Mouse (Mus musculus) CH12.LX (cell line): Measurements from ENCODE around the gene Bud23. TPM values are rescaled to one million over a fixed set of nuclear protein-coding genes. Genes with fewer than 3 reads are reported as not detected.

Experiments used
- DNase-seq: peaks from one replicate; pipeline ENCODE4 v3.0.0-alpha.2; 2013; ENCODE audit errors: extremely low read depth
- H3K27ac ChIP-seq: 2 replicates; pipeline ENCODE4 v1.5.1; 2012; ENCODE audit warnings: low read depth, mild to moderate bottlenecking, control low read depth, moderate library complexity; ENCODE audit not compliant: insufficient read depth
- H3K27me3 ChIP-seq: replicated peaks from 2 replicates; pipeline ENCODE3; 2012; ENCODE audit warnings: inconsistent platforms
- H3K36me3 ChIP-seq, 2 experiments: replicated peaks in 1 of 2; 2 replicates each; pipeline versions ENCODE3 to v1.6.1; 2012; ENCODE audit warnings: inconsistent platforms in 1 of 2, low read length in 1 of 2, mild to moderate bottlenecking in 1 of 2, mixed read lengths in 1 of 2, moderate library complexity in 1 of 2; ENCODE audit not compliant: control insufficient read depth in 1 of 2, insufficient read depth in 1 of 2
- H3K4me1 ChIP-seq, 2 experiments: 2 replicates each; pipeline ENCODE4 v1.6.1; 2012; ENCODE audit warnings: inconsistent platforms in 1 of 2, moderate library complexity in 1 of 2; ENCODE audit not compliant: insufficient read depth in 2 of 2, control insufficient read depth in 1 of 2
- H3K4me2 ChIP-seq: 2 replicates; pipeline ENCODE4 v1.6.1; 2012; ENCODE audit warnings: low read depth, mild to moderate bottlenecking, control low read depth; ENCODE audit not compliant: poor library complexity, insufficient read depth, severe bottlenecking
- H3K4me3 ChIP-seq, 3 experiments: fragments of 150-350 bp in 1 of 3; sonication (generic) in 1 of 3; replicated peaks in 1 of 3; 2 replicates each; pipeline versions ENCODE3 to v1.5.1; 2011 to 2012; ENCODE audit warnings: low read depth in 2 of 3, low read length in 2 of 3, mild to moderate bottlenecking in 2 of 3, moderate library complexity in 2 of 3, control low read depth in 1 of 3, improper control_type of control experiment in 1 of 3, inconsistent platforms in 1 of 3, mixed read lengths in 1 of 3; ENCODE audit not compliant: poor library complexity in 1 of 3
- H3K79me2 ChIP-seq: replicated peaks from 2 replicates; pipeline ENCODE4 v1.6.1; 2012; ENCODE audit warnings: mild to moderate bottlenecking, moderate library complexity; ENCODE audit not compliant: control insufficient read depth, poor library complexity, insufficient read depth, severe bottlenecking; ENCODE audit errors: extremely low read depth
- H3K9ac ChIP-seq: 2 replicates; pipeline ENCODE4 v1.6.1; 2012; ENCODE audit warnings: low read depth, mild to moderate bottlenecking, control low read depth, moderate library complexity; ENCODE audit not compliant: insufficient read depth
- H3K9me3 ChIP-seq: replicated peaks from 2 replicates; pipeline ENCODE3; 2012; ENCODE audit warnings: low read length, inconsistent platforms, mixed read lengths
- BHLHE40 ChIP-seq: IDR thresholded peaks from 2 replicates; pipeline ENCODE4 v1.6.1; 2011; ENCODE audit warnings: mild to moderate bottlenecking, low read depth, low read length, improper control_type of control experiment
- CHD1 ChIP-seq: IDR thresholded peaks from 2 replicates; pipeline ENCODE4 v1.6.1; 2012; ENCODE audit warnings: low read depth, low read length, improper control_type of control experiment, inconsistent platforms
- CHD2 ChIP-seq: IDR thresholded peaks from 2 replicates; pipeline ENCODE4 v1.6.1; 2011; ENCODE audit warnings: low read length, improper control_type of control experiment
- E2F4 ChIP-seq: IDR thresholded peaks from 2 replicates; pipeline ENCODE4 v1.6.1; 2011; ENCODE audit warnings: low read depth, low read length, improper control_type of control experiment; ENCODE audit not compliant: insufficient replicate concordance
- ELF1 ChIP-seq: IDR thresholded peaks from 2 replicates; pipeline ENCODE4 v1.6.1; 2014; ENCODE audit warnings: low read depth, mild to moderate bottlenecking, inconsistent platforms, low read length, improper control_type of control experiment
- ETS1 ChIP-seq: conservative IDR thresholded peaks from 2 replicates; pipeline ENCODE4 v1.6.1; 2012; ENCODE audit warnings: low read depth, mild to moderate bottlenecking, inconsistent platforms, low read length, improper control_type of control experiment, moderate library complexity
- GABPA ChIP-seq: IDR thresholded peaks from 2 replicates; pipeline ENCODE4 v1.6.1; 2012; ENCODE audit warnings: low read depth, low read length, improper control_type of control experiment, inconsistent platforms; ENCODE audit not compliant: insufficient replicate concordance
- HCFC1 ChIP-seq: IDR thresholded peaks from 2 replicates; pipeline ENCODE4 v1.6.1; 2012; ENCODE audit warnings: low read depth, mild to moderate bottlenecking, inconsistent platforms, low read length, improper control_type of control experiment
- JUN ChIP-seq: IDR thresholded peaks from 2 replicates; pipeline ENCODE4 v1.6.1; 2011; ENCODE audit warnings: low read depth, mild to moderate bottlenecking, low read length, improper control_type of control experiment, moderate library complexity; ENCODE audit not compliant: insufficient read depth
- JUND ChIP-seq: conservative IDR thresholded peaks from 2 replicates; pipeline ENCODE4 v1.6.1; 2011; ENCODE audit warnings: low read depth, low read length, improper control_type of control experiment
- KAT2A ChIP-seq: IDR thresholded peaks from 2 replicates; pipeline ENCODE4 v1.6.1; 2012; ENCODE audit warnings: low read length, improper control_type of control experiment, inconsistent platforms; ENCODE audit not compliant: insufficient replicate concordance
- MAFK ChIP-seq: IDR thresholded peaks from 2 replicates; pipeline ENCODE4 v1.6.1; 2011; ENCODE audit warnings: low read length, improper control_type of control experiment; ENCODE audit not compliant: insufficient replicate concordance
- MAZ ChIP-seq: IDR thresholded peaks from 2 replicates; pipeline ENCODE4 v1.6.1; 2012; ENCODE audit warnings: low read depth, mild to moderate bottlenecking, inconsistent platforms, low read length, improper control_type of control experiment, moderate library complexity
- MEF2A ChIP-seq: IDR thresholded peaks from 2 replicates; pipeline ENCODE4 v1.6.1; 2014; ENCODE audit warnings: low read depth, mild to moderate bottlenecking, inconsistent platforms, low read length, improper control_type of control experiment, borderline replicate concordance
- MYC ChIP-seq: IDR thresholded peaks from 2 replicates; pipeline ENCODE4 v1.6.1; 2011; ENCODE audit warnings: low read depth, mild to moderate bottlenecking, improper control_type of control experiment, low read length
- NELFE ChIP-seq: IDR thresholded peaks from 2 replicates; pipeline ENCODE4 v1.6.1; 2011; ENCODE audit warnings: low read depth, low read length, improper control_type of control experiment
- NRF1 ChIP-seq: IDR thresholded peaks from 2 replicates; pipeline ENCODE4 v1.6.1; 2014; ENCODE audit warnings: low read depth, mild to moderate bottlenecking, inconsistent platforms, low read length, improper control_type of control experiment, moderate library complexity
- POLR2A ChIP-seq: IDR thresholded peaks from 2 replicates; pipeline ENCODE4 v1.6.1; 2011; ENCODE audit warnings: low read depth, mild to moderate bottlenecking, improper control_type of control experiment, low read length
- POLR2AphosphoS2 ChIP-seq: IDR thresholded peaks from 2 replicates; pipeline ENCODE4 v1.6.1; 2011; ENCODE audit warnings: low read depth, low read length, improper control_type of control experiment
- RAD21 ChIP-seq: IDR thresholded peaks from 2 replicates; pipeline ENCODE4 v1.6.1; 2011; ENCODE audit warnings: low read depth, mild to moderate bottlenecking, low read length, improper control_type of control experiment, moderate library complexity
- SMC3 ChIP-seq: IDR thresholded peaks from 2 replicates; pipeline ENCODE4 v1.6.1; 2011; ENCODE audit warnings: low read depth, low read length, improper control_type of control experiment
- TBP ChIP-seq: conservative IDR thresholded peaks from 2 replicates; pipeline ENCODE4 v1.6.1; 2011; ENCODE audit warnings: low read depth, low read length, improper control_type of control experiment
- TCF12 ChIP-seq: IDR thresholded peaks from 2 replicates; pipeline ENCODE4 v1.6.1; 2014; ENCODE audit warnings: low read depth, mild to moderate bottlenecking, inconsistent platforms, low read length, improper control_type of control experiment
- USF1 ChIP-seq: IDR thresholded peaks from 2 replicates; pipeline ENCODE4 v1.6.1; 2014; ENCODE audit warnings: low read depth, mild to moderate bottlenecking, inconsistent platforms, low read length, improper control_type of control experiment
- USF2 ChIP-seq: conservative IDR thresholded peaks from 2 replicates; pipeline ENCODE4 v1.6.1; 2011; ENCODE audit warnings: low read depth, low read length, improper control_type of control experiment
- ZC3H11A ChIP-seq: IDR thresholded peaks from 2 replicates; pipeline ENCODE4 v1.6.1; 2012; ENCODE audit warnings: low read depth, mild to moderate bottlenecking, inconsistent platforms, low read length, improper control_type of control experiment
- ZNF384 ChIP-seq: IDR thresholded peaks from 2 replicates; pipeline ENCODE4 v1.6.1; 2012; ENCODE audit warnings: low read depth, low read length, improper control_type of control experiment, inconsistent platforms
- dilution Hi-C: fragments of 300-500 bp; cut with MboI; formaldehyde crosslinking; loops from 2 replicates; pipeline ENCODE4 v1.14.3; 2020; ENCODE audit warnings: low sequenced_read_pairs; ENCODE audit not compliant: extremely low pct_unique_long_range_greater_than_20kb, extremely low pct_ligation_motif_present
- in situ Hi-C: fragments of 300-500 bp; cut with MboI; formaldehyde crosslinking; loops from 3 replicates; pipeline ENCODE4 v1.14.3; 2019; ENCODE audit warnings: low sequenced_read_pairs, low pct_ligation_motif_present, low pct_unique_long_range_greater_than_20kb, mixed read lengths
- polyA plus RNA-seq: library from polyadenylated mRNA; unstranded; fragments of >175 nt; gene quantifications from 2 replicates; pipeline ENCODE4 v1.2.1, GENCODE M21; 2012; ENCODE audit warnings: low read depth; ENCODE audit not compliant: insufficient read length
- total RNA-seq, 2 experiments: library from RNA; depleted of rRNA; stranded (reverse); fragments of 300-350 nt in 1 of 2; fragments of >200 nt in 1 of 2; gene quantifications; 2 replicates each; pipeline ENCODE4 v1.2.3; 2012 to 2014

The Bud23 gene
- total and polyA plus RNA-seq, 3 experiments = 60.7 to 118 (median 62.1) TPM

DNA sequence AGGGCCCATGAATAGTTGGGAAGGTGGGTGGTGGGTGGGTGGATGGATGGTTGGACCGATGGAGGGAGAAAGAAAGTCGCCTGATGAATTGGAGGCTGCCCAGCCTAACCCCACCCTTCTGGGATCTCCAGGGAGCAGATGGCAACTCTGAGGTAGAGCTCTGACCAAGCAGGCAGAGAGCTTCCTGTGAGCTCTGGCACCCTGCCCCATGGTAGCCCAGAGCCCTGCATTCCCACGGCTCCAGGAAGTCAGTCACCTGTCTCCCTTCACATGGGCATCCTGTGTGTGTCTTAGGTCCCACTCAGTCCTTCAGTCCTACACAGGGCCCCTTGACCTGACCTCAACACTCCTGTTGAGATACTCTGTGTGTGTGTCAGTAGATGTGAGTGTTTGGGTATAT is 26.8 kb downstream of the Bud23 start:
- peaks cover 0 to 49% of the 10 kb centered on the region in 2 experiments for H3K36me3 ChIP-seq
- in situ Hi-C loops (no loop called here), dilution Hi-C loops (no loop called here)
- no peaks in the 10 kb centered on the region for H3K79me2 ChIP-seq
- TF ChIP-seq ZNF384 (no peak), JUND (no peak), HCFC1 (no peak), CHD1 (no peak), RAD21 (no peak), SMC3 (no peak), MEF2A (no peak), TCF12 (no peak), JUN (no peak), TBP (no peak), KAT2A (no peak), ZC3H11A (no peak), CHD2 (no peak), ETS1 (no peak), POLR2AphosphoS2 (no peak), GABPA (no peak), NELFE (no peak), E2F4 (no peak)
- H3K9me3 ChIP-seq = peaks cover 7% of the 10 kb centered on the region
- H3K4me1 ChIP-seq = 0 out of 4 replicates have a peak, but pooled peaks cover 0 to 2% of the 10 kb centered on the region in 2 experiments
- no peaks in the 10 kb centered on the region for H3K27me3 ChIP-seq
- no peak overlapping the region for H3K27ac ChIP-seq
- H3K9ac ChIP-seq = no peak overlapping the region
- DNase-seq = no peak
- H3K4me2 ChIP-seq = no peak overlapping the region
- no peak overlapping the region for H3K4me3 ChIP-seq

DNA sequence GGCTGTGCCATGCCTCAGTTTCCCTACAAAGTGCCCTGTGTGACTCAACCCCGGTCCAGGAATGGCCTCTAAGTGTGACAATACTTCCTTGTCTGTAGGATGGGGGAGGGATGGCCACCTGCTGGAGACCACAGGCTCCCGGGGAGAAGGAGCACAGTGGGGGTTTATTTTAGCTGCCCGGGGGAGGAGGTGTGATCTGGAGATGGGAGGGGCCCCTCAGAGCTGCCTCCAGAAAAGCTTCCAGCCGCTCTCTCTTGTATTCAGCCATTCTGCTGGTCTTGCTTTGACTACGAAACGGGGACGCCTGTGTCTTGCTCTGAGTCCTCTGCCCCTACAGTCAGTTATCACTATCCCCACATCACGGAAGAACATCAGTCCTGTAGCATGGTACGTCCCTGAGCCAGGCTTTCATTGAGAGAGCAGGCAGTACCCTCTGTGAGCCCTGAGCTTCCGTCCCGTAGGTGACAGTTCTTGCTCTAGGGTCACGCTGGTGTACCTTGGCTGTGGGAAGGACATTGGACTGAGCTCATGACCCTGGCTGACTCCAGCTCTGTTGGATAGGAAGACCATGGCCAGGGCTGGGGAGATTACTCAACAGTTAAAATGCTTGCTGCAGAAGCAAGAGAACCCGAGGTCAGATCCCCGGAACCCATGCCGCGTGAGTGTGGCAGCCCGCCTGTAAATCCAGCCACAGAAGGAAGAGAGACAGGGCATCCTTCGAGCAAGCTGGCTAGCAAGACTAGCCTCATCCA is 29.0 kb downstream of the Bud23 start:
- H3K79me2 ChIP-seq = no peaks in the 10 kb centered on the region
- peaks cover 0 to 34% of the 10 kb centered on the region in 2 experiments for H3K36me3 ChIP-seq
- no peak overlapping the region for H3K27ac ChIP-seq
- 0 out of 4 replicates have a peak, but pooled peaks cover 0 to 2% of the 10 kb centered on the region in 2 experiments for H3K4me1 ChIP-seq
- no peak overlapping the region for H3K4me3 ChIP-seq
- no peaks in the 10 kb centered on the region for H3K27me3 ChIP-seq
- H3K4me2 ChIP-seq = no peak overlapping the region
- peaks cover 7% of the 10 kb centered on the region for H3K9me3 ChIP-seq
- dilution Hi-C loops = no loop called here
- TF ChIP-seq GABPA (no peak), TCF12 (no peak), CHD1 (no peak), NELFE (no peak), ELF1 (no peak), POLR2A (no peak), CHD2 (no peak), E2F4 (no peak), BHLHE40 (no peak), MAZ (no peak), KAT2A (no peak), USF1 (no peak), MAFK (no peak), MYC (no peak), USF2 (no peak), NRF1 (no peak)
- no peak overlapping the region for H3K9ac ChIP-seq
- DNase-seq = no peak
- in situ Hi-C loops = no loop called here
